Mouse (Mus musculus): Measurements from ENCODE around the gene Hus1b.

Gene Hus1b

DNA sequence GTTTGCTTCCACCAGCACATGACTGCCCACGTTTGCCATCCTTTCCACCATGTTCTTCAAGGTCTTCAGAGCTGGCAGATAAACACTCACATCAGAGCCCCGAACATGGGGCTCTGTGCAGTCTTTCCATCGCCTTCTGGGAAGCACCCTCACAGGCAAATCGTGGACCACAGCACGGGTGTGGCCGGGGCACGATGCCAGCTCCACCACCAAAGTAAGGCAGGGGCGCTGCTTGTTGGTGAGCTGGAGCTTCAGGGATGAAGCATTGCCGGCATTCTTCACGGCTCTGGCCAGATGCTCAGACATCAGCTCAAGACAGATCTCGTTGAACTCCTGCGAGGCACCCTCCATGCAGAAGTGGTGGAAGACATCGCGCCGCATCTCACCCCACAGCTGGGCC is 430 bp downstream of the Hus1b start:
- no peak for DNase-seq

DNA sequence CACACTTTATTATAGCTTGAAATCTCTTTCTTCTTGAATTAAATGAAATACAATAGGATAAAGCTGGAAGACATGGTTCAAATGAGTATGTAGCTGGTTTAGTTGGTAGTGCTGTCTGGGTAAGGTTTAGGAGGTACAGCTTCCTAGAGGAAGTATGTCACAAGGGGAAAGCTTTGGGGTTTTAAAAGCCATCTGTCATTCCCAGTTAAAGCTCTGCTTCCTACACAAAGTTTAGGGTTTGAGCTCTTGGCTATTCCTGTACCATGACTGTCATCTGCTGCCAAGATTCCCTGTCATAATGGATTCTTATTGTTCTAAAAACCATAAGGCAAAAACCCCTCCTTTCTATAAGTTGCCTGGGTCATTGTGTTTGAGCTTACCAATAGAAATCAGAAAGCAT is 1.8 kb downstream of the Hus1b start:
- DNase-seq, result no peak

DNA sequence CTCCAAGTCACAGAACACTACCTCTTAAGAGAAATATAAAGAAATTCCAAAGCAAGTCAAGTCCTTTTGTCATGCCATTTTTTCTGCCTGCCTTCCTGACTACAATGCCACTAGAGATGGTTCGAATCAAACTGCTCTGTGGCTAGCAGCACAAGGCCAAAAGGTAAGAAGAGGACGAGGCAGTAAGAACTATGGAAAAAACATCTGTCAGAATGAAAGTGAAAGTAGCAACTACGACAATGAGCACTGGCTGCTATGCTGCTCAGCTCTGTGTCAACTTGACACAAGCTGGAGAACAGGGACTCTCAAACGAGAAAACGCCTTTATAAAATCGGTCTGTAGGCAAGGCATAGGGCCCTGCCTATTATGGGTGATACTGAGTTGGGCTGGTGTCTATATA is 14.6 kb downstream of the Hus1b start:
- DNase-seq, result no peak

DNA sequence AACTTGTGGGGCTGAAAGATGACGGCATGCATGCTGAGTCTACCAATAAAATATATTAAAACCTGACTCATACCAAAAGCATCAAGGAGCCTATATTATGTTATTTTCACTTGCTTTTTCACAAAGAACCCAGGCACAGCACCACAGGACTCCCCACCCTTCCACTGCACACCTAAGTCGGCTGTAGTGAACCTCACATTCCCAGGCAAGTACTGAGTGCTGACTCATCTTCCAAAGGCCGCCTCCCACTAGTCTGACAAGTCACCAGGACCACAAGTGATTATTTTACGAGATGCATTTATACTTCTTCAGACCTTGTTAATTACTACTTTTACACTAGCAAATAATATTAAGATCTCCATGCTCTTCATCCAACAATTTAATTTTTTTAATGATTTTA is 15.9 kb downstream of the Hus1b start:
- DNase-seq, result no peak

DNA sequence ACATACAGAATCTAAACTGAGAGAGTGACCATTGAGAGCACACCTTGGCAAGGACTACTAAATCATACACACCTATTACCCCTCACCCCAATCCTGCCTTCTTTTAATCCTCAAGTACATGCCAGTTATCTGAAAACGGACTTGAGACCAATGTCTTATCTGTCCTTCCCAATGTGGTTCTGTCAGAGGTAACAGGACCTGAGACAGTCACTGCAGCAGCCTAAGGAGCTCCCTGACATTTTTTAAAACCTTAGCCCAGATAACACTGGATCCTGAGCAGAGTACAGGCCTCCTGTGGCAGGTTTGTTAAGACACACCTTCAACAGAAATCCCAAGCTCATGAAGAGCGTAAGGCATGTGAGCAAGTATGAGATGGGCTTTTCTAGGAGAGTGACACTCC is 18.4 kb downstream of the Hus1b start:
- no peak for DNase-seq

DNA sequence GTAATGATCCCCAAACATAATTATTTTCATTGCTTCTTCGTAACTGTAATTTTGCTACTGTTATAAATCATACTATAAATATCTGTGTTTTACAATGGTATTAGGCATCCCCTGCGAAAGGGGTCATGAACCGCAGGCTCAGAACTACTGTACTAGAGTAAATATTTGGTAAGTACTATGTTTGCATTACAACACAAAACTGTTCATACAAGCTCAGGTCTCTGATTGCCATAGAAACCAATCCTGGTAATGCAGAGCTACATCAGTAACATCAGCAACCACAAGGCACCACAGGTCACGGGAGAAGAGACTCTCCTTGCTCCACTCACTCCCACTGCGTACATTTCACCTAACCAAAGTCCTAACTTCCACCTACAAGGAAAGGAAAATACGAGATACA is 23.3 kb downstream of the Hus1b start:
- DNase-seq, result no peak

DNA sequence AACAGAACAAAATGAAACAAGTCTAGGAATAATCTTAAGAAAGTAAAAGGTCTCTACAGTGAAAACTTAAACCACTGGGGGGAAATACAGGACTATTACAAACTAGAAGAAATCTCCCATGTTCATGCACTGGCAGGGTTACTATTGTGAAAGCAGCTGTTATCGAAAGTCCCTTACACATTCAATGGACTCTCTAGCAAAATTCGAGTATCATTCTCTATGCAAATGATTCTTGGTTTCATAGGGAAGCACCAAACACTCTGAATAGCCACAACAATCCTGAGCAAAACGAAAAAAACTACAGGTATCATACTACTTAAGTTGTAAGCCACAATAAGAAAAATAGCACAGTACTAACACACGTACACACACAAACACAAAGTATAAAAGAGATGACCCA is 25.6 kb downstream of the Hus1b start:
- no peak for DNase-seq

DNA sequence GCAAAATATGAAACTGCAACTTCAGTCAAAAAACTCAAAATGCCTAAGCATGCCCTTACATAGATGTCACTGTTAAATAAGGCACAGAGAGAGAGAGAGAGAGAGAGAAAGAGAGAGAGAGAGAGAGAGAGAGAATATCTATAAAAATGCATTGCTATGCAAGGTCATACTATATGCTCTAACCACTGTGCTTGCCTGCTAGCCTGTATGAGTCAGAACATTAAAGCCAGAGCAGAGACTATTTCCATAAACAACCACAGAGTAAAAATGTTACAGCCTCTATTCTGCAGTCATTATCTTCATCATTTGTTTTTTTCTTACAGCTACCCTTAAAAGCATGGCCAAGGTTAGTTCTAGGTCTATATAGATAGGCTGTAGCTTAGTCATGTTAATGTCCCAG is 33.8 kb downstream of the Hus1b start:
- no peak for DNase-seq

DNA sequence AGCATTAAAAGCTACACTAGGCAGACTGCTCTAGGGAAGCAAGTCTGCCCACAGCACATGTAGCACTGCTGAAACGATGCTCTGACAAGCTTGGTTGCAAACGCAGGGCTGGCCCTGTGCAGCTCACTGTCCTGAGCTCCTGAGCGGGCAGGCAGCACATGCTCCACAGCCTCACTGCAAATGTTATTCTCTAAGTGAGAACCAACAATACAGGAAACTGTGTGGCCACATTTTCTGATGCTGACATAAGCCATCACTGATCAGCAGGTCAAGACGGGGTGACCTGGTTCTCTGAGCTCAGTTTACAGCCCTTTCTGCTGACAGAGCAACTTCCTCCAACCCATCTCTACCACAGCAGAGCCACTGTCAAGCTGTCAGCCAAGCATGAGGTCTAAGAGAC is 34.5 kb downstream of the Hus1b start:
- no peak for DNase-seq

DNA sequence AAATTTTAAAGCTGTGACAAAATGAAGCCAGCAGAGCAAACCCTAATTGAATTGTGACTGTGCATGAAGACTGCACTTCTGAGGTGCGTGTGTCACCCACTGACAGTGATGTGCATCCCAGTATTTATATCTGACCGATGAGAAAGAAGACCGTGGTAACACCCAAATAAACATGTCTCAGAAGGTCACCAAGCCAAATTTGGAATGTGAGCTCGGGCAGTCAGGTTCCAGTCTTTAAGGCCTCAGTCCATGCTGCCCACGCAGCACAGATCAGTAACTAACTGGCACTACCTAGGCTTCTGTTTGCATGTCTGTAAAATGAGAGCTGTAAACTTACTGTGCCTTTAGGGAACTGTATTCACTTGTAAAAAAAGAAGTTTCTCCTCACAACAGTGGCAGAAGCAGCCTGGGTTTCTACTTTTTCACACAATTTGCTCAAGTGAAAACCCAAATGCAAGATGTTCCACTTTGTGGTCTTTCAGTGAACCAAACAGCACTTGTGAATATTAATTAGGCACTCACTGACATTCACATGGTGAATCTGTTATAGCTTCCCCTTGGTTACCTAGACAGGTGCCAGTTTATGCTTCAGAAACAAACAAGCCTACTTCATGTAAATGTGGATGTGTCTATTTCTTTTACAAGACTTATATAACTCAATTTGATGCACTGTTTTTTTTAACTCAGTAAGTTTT is 35.5 kb downstream of the Hus1b start:
- no peak for DNase-seq

DNA sequence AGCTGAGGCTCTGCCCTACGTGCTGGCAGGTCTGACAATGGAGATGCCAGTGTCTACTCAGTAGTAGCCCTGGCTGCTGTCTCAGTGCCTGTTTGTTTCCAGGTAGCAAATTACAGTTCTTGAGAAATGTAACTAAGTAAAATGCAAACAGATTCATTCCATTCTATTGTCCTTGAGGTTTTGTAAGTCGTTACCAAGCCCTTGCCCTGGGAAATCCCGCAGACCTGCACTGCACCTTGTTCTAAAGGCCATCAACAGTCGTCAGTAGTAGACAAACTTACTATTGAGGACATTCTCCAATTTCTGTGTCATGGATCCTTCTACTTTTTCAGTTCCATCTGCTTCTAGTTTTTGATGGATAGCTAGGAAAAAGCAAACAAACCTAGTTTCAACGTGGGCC is 36.7 kb downstream of the Hus1b start:
- DNase-seq, result no peak

DNA sequence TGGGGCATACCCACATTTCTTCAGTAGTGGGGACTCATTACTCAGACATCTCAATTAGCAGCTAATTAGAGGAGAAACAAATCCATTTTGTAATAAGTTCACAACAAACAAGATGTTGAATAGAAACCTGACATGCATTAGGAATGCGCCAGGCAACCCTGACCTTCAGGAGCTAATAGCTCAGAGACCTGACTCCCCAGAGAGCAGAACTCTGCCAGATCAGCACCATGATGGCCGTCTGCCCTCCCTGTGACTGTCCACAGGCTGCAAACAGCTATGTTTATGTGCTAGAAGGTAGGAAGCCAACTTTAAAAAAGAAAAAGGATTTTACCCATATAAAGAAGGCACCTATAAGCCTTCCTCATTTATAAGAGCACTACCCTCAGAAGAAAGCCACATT is 45.3 kb downstream of the Hus1b start:
- DNase-seq, result no peak

DNA sequence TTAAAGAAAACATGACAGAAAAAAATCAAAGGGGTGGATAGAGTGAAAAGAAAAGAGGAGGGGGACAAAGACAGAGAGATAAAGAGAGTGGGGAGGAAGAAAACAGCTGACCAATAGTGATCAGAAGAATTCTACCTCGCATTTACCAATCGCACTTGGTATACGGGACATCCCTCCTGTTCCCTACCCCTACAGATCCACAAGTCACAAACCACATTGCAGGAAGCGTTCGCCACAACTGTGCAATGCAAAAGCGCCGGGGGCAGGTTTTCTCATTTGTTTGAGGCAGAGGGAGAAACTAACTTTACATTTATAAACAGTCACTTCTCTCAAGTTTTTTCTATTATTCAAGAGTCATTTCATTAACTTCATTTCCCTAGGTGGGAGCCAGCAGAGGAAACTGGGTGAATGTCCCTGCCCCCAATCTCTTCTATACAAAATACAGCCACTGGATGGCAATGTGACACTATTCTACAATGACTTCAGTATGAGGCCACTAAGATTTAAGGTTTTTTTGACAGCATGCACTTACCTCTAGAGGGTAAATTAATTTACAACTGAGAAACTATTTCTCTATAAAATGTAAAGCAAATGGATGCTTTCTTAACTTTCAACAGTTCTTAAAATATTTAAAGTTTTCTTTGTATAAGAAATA is 46.0 kb downstream of the Hus1b start:
- no peak for DNase-seq
